Mouse (Mus musculus) CD8-positive naive resting alpha-beta T cell, adult 2 months (primary cell): ENCODE data around the gene Camta2.
A peak's percentile ranks its signal among the peaks of the same experiment; 100 is the strongest.

Experiments used
- DNase-seq, 2 experiments: peaks; one replicate each; pipeline ENCODE4 v3.0.0; 2022; ENCODE audit warnings: low read depth in 2 of 2, low spot score in 2 of 2

The Camta2 gene

DNA sequence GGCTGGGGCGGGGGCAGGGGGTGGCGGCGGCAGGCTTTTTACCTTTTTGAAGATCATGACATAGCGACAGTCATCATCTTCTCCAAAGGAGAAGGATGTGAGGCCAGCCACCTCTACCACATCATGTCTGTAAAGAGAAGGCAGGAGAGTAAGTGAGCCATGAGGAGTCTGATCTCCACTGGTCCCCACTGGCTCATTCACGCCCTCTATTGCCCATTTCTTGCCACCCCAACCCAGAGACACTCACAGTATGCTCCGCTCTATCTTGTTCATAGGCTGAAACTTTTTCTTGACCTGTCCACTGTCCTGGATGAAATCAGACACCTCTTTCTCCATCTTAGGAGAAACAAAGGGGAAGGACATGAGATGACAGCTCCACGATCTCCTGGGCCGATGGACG, 23.2 kb downstream of the Camta2 start:
- DNase-seq, result no peak

DNA sequence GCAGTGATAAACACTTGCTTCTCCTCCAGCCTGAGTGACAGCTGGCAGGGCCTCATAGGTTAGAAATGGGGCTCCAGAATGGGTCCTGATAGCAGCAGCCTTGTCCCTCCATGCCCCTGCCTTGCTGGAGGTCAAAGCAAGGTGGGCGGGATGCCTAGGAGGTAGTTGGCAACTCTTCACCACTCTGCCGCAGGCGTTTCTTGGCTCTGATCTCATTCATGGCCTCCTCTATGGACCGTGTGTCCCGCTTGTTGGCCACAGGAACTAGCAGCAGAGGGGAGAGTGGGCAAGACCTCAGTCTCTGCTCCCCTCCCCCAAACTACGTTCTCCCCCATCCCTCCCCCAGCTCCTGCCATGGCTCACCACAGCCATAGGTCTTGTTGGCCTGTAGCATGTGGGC, 23.9 kb downstream of the Camta2 start:
- no peak for DNase-seq

DNA sequence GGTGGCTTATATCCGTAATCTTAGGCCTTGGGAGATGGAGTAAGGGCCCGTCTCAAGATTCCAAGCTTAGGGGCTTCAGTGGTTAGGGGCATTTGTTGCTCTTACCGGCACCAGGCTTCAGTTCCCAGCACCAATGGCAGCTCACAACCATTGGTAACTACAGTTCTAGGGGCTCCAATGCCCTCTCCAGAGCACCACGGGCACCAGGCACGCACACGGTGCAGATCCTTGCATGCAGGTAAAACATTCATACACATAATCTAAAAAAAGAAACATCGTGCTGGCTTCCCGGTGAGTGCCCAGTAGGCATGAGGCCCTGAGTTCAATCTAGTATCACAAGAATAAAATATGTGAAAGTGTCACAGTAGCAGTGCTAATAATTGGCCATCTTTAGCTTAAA, 24.8 kb downstream of the Camta2 start:
- no peak for DNase-seq

GRCm38 (mm10) chr11:70660571-70660970, 27.3 kb downstream of the Camta2 start:
- DNase-seq, result no peak

- DNase-seq, result no peak
Measured at GRCm38 (mm10) chr11:70658942-70659341, 29.0 kb downstream of the Camta2 start.

- no peak for DNase-seq
Measured at GRCm38 (mm10) chr11:70658521-70658920, 29.4 kb downstream of the Camta2 start.

DNA sequence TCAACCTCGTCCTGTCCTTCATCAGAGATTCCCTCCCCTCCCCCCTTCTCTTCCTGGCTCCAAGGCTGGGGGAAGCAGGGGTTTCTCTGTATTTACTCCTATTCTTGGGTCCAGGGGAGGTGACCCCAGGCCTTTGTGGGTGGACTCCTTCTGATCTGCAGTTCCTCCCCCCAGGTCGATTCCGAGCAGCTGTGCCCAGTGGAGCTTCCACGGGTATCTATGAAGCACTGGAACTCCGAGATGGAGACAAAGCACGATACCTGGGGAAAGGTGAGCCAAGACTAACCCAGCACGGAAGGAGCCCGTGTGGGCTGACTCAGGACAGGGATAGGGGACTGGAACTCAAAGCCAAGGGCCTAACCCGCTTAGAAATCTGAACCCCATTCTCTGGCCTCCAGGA, 29.9 kb downstream of the Camta2 start:
- no peak for DNase-seq

DNA sequence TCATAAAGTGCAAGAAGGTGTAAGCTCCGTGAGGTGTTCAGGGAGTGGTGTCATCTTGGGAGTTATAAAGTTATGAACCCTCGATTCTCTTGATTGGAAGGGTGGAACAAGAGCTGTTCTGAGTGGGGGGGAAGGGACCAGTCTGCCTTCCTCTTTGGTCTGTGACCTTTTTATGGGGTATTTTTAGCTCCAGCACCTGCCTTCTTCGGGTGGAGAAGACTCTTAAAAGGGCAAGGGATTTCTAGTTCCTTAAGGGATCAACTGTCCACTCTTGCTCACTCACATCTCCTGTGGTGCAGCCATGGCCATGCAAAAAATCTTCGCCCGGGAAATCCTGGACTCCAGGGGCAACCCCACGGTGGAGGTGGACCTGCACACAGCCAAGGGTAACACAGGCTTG, 30.3 kb downstream of the Camta2 start:
- DNase-seq, result no peak

- no peak for DNase-seq
Measured at GRCm38 (mm10) chr11:70656964-70657363, 30.9 kb downstream of the Camta2 start, which contains the start of gene Eno3. Gene Eno3, plus strand, starts transcription at chr11:70657202.

GRCm38 (mm10) chr11:70656456-70656927, 31.4 kb downstream of the Camta2 start:
- DNase-seq, result no peak

DNA sequence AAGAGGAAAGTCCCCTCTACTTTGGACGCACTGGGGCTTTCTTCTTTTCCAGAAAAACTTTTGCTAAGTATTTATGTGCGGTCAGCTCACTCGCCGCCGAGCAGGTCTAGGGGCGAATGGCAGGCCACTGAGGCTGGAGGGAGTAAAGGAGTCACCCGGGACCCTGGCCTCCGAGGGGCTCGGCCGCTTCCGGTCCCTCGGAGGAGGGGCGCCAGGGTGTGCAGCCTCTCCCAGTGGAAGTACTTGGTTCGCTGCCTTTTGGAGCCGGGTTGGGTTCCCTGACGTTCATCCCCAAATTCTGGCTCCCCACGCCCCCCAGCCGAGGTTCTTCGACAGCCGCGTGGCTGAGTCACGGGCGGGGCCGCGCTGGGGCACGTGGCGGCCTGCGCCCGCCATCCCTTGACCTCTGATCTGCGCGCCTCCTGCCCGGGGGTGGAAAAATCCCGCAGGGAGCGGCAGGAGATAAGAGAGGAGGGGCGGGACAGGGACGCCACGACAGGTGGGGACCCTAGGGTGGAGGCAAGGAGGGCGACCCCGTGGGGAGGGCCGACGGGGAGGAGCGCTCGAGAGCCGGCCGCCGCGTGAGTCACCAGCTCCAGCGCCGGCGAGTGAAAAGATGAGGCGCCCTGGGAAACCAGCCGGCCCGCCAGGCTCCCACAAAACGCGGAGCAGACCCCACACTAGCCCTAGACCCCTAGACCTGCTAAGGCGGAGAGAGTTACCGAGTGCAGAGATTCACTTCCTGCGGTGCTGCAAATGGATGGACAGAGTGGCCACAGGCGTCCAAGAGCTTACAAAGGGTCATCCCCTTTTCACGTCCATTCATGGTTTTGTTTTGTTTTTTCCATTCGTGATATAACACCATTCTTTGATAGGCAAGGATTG, 32.1 kb downstream of the Camta2 start:
- peak; percentile 26 for DNase-seq

DNA sequence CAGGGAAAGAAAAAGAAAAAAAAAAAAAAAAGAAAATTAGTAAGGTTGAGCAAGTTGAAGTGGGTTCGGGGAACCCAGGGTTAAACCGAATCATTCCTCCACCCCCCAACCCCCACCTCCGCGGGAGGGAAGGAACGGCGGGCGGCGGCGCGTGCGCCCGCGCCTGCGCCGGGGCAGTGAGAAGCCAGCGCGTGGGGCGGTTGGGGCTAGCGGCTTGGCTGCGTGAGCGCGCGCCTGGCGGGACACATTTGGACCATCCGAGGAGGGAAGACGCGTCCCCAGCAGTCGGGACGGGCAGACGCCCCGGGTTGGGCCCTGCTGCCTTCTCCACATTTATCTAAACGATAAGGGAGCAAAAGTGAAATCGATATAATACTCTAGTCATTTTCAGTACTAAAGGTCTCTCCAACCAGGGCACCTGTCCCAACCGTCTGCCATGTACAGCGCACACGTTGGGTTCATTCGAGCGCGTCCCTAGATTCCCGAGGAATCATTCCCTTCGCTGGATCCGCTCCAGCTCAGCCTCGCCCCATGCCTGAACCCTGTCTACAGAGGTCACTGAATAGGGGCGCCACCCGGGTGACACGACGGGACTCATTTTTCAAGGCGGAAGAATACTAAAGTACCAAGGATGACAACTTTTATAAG, 32.9 kb downstream of the Camta2 start:
- peak; percentile 50 to 68 for DNase-seq

DNA sequence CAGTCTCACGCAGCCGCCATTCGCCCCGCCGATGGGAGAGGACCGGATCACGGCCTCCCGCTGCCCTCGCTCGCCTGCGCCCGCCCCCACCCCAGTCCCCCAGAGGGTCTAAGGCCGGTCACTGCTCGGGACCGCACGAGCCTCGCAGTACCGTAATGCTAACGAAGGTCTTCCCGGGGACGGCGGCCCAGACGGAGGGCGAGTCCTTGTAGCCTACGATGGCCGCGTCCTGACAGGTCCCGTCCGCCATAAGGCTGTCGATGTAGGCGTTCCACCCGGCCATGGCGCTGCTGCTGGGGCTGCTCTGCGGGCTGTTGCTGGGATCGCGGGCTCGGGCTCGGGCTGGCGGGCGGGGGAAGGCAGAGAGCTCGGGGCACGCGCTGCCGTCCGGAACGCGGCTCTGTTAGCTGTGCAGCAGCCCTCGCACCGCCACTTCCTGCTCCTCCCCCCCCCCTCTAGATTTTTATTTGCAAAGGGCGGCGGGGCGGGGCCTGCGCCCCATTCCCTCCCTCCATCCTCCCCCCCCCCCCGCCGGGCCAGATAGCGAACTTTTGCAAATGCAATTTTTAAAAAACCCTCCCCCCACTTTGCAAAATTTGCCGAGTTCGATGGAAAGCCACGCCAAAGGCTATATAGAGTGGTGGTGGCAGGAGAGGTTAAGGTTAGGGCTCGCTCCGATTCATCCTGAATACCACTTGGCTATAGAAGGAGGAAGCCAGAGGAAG, 33.5 kb downstream of the Camta2 start, which contains the start of gene Pfn1:
Gene Pfn1, minus strand, starts transcription at position 447 of the 725 bp plus-strand sequence.
- DNase-seq, result peak; percentile 64 to 67

DNA sequence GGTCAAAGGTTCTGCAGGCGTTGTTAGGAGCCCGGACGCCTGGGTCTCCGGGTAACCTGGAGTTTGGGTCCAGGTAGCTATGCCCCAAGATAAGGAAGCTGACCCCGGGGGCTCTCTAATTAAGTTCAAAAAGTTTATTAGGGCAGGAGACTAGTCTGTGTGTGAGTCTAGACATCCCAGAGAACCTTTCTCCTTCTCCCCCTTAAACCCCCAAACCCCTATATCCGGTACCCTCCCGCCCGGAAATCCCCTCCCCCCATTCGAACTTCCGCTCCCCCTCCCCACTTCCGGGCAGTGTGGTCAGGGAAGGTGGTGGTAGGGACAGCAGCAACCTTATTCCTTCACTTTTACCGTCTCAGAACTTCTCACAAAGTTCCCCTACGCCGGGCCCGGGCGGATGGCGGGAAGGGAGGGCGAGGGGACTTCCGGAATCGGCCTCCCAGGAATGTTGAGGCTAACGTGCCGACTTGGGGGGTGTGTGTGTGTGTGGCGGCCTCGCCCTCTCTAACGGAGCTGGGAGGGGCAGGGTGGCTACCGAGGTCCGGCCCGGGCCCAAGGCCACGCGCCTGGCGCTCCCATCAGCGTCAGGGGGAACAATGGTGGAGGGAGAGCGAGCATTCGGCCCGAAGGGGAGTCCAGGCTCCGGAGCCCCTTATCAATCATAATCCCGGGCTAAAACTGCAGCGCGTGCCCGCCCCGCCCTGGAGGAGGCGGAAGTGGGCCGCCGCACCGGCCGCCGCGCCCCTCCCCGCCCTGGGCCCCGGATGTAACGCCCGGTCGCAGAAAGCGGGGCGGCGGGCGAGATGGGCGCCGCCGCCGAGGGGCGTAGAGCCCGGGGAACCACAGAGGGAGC, 34.3 kb downstream of the Camta2 start:
- peak; percentile 41 to 51 for DNase-seq

DNA sequence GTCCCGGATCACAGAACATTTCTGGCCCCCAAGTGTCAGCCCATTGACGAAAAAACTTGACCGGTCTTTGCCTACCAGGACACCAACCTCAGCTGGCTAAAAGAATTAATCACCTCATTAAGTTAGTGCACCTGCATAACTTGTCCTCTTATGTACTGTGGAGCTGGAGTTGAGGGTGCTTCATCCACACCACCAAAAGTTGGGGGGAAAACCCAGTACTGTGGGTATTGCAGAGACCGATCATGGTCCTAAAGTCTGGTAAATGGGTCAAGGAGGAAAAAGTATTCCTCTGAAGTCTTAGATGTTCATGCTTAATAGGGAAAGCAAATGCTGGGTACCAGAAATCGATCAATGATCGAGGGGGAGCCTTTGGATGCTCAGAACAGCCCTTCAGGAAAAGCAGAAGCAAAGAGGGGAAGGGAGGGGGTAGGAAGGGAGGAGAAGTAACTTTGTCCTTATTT, 35.0 kb downstream of the Camta2 start:
- DNase-seq, result peak in 1 of 2 experiments; percentile 37

- peak in 1 of 2 experiments; percentile 32 for DNase-seq
Measured at GRCm38 (mm10) chr11:70652029-70652883, 35.6 kb downstream of the Camta2 start.

DNA sequence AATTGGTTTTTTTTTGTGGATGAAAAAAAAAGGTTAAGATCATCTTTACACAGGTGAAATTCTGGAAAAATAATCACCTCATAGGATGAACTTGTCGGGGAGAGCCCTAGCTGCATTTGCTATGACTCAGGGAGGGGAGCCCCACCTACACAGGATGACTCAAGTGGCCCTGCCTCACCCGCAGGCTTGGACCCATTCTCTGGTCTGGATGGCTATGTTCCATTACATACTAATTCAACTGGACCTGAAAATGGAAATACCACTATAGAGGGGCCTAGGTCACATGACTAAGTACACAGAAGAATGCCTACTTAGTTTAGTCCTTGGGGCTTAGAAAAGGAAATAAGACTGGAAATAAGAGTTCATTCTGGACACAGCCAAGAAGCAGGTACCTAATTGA, 36.5 kb downstream of the Camta2 start:
- no peak for DNase-seq

DNA sequence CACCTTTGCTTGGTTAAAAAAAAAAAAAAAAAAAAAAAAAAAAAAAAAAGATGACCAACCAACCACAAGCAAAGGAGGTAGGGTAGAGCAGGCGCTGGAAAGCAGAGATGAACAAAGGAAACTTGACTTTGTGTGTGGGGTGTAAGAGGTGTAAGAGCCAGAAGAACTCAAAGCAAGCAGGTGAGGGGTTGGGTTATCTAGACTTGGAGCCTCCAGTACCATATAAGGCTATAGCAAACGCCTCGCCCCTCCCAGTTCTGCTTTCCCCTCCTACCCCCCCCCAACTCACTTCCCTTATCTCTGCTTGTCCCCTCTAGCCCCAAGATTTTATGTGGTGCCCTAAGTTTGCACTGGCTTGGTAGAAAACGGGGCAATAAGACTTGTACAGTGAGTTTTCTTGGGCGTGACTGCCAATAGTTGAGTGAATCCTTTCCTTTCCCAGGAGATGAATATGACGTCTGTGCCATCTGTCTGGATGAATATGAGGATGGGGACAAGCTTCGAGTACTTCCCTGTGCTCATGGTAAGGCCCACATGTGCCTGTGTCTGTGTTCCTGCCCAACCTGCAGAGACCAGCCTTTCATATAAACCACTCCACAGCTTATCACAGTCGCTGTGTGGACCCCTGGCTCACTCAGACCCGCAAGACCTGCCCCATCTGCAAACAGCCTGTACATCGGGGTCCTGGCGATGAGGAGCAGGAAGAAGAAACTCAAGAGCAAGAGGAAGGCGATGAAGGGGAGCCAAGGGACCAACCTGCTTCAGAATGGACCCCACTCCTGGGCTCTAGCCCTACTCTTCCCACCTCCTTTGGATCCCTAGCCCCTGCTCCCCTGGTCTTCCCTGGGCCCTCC, 37.4 kb downstream of the Camta2 start:
- DNase-seq, result peak; percentile 30 to 51
